ENCODE assay signal across 9 mouse cellular contexts in genomic region chr6:34599631-34600111, GRCm38 (mm10). TPM values are rescaled to one million over a fixed set of nuclear protein-coding genes. Genes with fewer than 3 reads are reported as not detected.
A peak's percentile ranks its signal among the peaks of the same experiment; 100 is the strongest.
DNase-seq lines count a peak whose midpoint lies in the region; ATAC-seq and TF ChIP-seq lines count a peak whose summit lies in the region.
"Had no signal": no experiment of that assay in that cellular context is flagged by ENCODE, and none has a peak within 500 bp of the region (broad histone marks: within the 10 kb centered on the region; RNA-seq: fewer than 3 reads in every experiment).

No protein-coding gene starts in this region.

- no peak for TF ChIP-seq CTCF in kidney, postnatal 0 days (IDR thresholded peaks at IDR 0.05; ENCODE audit: low read depth)

- no peaks in the 10 kb centered on the region for H3K36me3 ChIP-seq in heart, embryonic 15.5 days
- H3K36me3 ChIP-seq in embryonic facial prominence, embryonic 10.5 days (replicated peaks): no peaks in the 10 kb centered on the region
- H3K36me3 ChIP-seq in kidney, postnatal 0 days (ENCODE audit: insufficient read depth, low read length): no peaks in the 10 kb centered on the region
- H3K36me3 ChIP-seq: G1E had no signal

- 15% methylated on average over 10 of the region's 10 CpGs for WGBS in heart, embryonic 15.5 days
- 38% methylated on average over 10 of the region's 10 CpGs for WGBS in embryonic facial prominence, embryonic 10.5 days
- WGBS in kidney, postnatal 0 days: 28% methylated on average over 10 of the region's 10 CpGs

- no peak for DNase-seq in heart, postnatal 14 days
- no peak for DNase-seq in embryonic facial prominence, embryonic 10.5 days (ENCODE audit: low spot score)
- peak; percentile 79 for DNase-seq in kidney, postnatal 0 days (ENCODE audit: low spot score)
- DNase-seq in lung, postnatal 14 days: peak; percentile 28
- DNase-seq in layer of hippocampus, adult 9-11 months: no peak
- no peak for DNase-seq in layer of hippocampus, postnatal 25 days (ENCODE audit: extremely low spot score in 1 of 2, low spot score in 1 of 2)
- no peak for DNase-seq in left cerebral cortex, postnatal 4 days

- peak overlapping the region; percentile 63 for H3K4me2 ChIP-seq in heart, embryonic 15.5 days
- peak overlapping the region; percentile 56 for H3K4me2 ChIP-seq in kidney, postnatal 0 days (ENCODE audit: low read length)

- no peak for ATAC-seq in heart, embryonic 15.5 days (replicated peaks; ENCODE audit: insufficient number of reproducible peaks, insufficient read depth, low FRiP score, low read depth)
- no peak for ATAC-seq in kidney, postnatal 0 days (replicated peaks; ENCODE audit: low FRiP score, low read depth)

- H3K9ac ChIP-seq in heart, embryonic 15.5 days: peak overlapping the region; percentile 69
- peak overlapping the region; percentile 62 for H3K9ac ChIP-seq in kidney, postnatal 0 days (ENCODE audit: low read depth, low read length)

- peaks cover 55% of the 10 kb centered on the region for H3K4me1 ChIP-seq in heart, embryonic 15.5 days (replicated peaks)
- peaks cover 67% of the 10 kb centered on the region for H3K4me1 ChIP-seq in embryonic facial prominence, embryonic 10.5 days
- H3K4me1 ChIP-seq in kidney, postnatal 0 days (replicated peaks; ENCODE audit: insufficient read depth, low read length): peaks cover 5% of the 10 kb centered on the region; the same call in 1 of the 2 replicates

- intact Hi-C loops in heart, postnatal 14 days (cut with DNase I): loop anchor here (5.0 kb wide), 5 partner anchors 38 to 158 kb away; no protein-coding TSS in a partner anchor
- intact Hi-C loops in left cerebral cortex, postnatal 4 days (cut with DNase I): no loop called here

- H3K9me3 ChIP-seq in heart, embryonic 15.5 days (replicated peaks): no peaks in the 10 kb centered on the region
- H3K9me3 ChIP-seq in embryonic facial prominence, embryonic 10.5 days: no peaks in the 10 kb centered on the region
- no peaks in the 10 kb centered on the region for H3K9me3 ChIP-seq in kidney, postnatal 0 days (replicated peaks; ENCODE audit: low read length)
- H3K9me3 ChIP-seq: G1E had no signal

- peak overlapping the region; percentile 89 for H3K27ac ChIP-seq in heart, embryonic 15.5 days
- peak overlapping the region; percentile 87 for H3K27ac ChIP-seq in embryonic facial prominence, embryonic 10.5 days (replicated peaks)
- H3K27ac ChIP-seq in kidney, postnatal 0 days: peak overlapping the region; percentile 68

- peak overlapping the region; percentile 66 for H3K4me3 ChIP-seq in heart, embryonic 15.5 days
- peak overlapping the region; percentile 58 for H3K4me3 ChIP-seq in embryonic facial prominence, embryonic 10.5 days
- H3K4me3 ChIP-seq in kidney, postnatal 0 days (replicated peaks; ENCODE audit: low read depth, low read length): peak overlapping the region; percentile 37

- H3K27me3 ChIP-seq in heart, embryonic 15.5 days: no peaks in the 10 kb centered on the region
- H3K27me3 ChIP-seq in embryonic facial prominence, embryonic 10.5 days (replicated peaks; ENCODE audit: low read depth, poor library complexity, severe bottlenecking): no peaks in the 10 kb centered on the region
- H3K27me3 ChIP-seq in kidney, postnatal 0 days (ENCODE audit: insufficient read depth, low read length): no peaks in the 10 kb centered on the region

RNA-seq across cellular contexts. Expression of gene Cald1, which starts 1.4 kb away (rescaled TPM):
- polyA plus RNA-seq in heart, embryonic 15.5 days (2015; fragmentation: Nextera tagmentation; extraction: Ambion mirVana): 164 TPM in 2 replicates
- 10 to 100 TPM; 56.0 to 59.6 TPM for total RNA-seq in heart, postnatal 14 days (2021)
- 189 and 232 TPM in 2 replicates for polyA plus RNA-seq in embryonic facial prominence, embryonic 10.5 days (2016; fragmentation: Nextera tagmentation; extraction: Ambion mirVana)
- 233 and 263 TPM in 2 replicates for polyA plus RNA-seq in kidney, postnatal 0 days (2015; fragmentation: Nextera tagmentation; extraction: Ambion mirVana)
- total RNA-seq in layer of hippocampus, postnatal 25 days (2021): 10 to 100 TPM; 25.4 to 34.4 TPM
- 10 to 100 TPM; 27.4 to 30.2 TPM for total RNA-seq in left cerebral cortex, postnatal 4 days (2021)
- polyA plus RNA-seq: G1E had no signal

Comparison
In these comparisons a context has a peak if more than half of its experiments do, and no peak if none do; other contexts are left out.
1. DNase-seq: peak in kidney, postnatal 0 days (single experiment) and lung, postnatal 14 days (single experiment); none in heart, postnatal 14 days (0 of 2), embryonic facial prominence, embryonic 10.5 days (single experiment), layer of hippocampus, adult 9-11 months (single experiment), layer of hippocampus, postnatal 25 days (0 of 2) and left cerebral cortex, postnatal 4 days (single experiment).
2. Peak in every context shown above with its lines, with median percentiles within 50 percentile points of each other: H3K27ac ChIP-seq and H3K4me3 ChIP-seq.